Mouse (Mus musculus) intestine, postnatal 0 days (tissue): ENCODE data around the gene Ddah1. TPM values are rescaled to one million over a fixed set of nuclear protein-coding genes. Genes with fewer than 3 reads are reported as not detected.
"Not testable (repeated sequence)": the region's sequence is repeated elsewhere in the genome, so short reads cannot be mapped to it uniquely, and the experiment has no call there.

Source experiments
- ATAC-seq: fragments of 200-750 bp; cut with Nextera tagmentation; 2 replicates; pipeline ENCODE4 v1.8.0; 2017; ENCODE audit warnings: mild to moderate bottlenecking, moderate TSS enrichment, moderate library complexity
- H3K27ac ChIP-seq: fragments of 300-500 bp; sonication (generic); 2 replicates; pipeline ENCODE4 v1.5.1; 2014; ENCODE audit warnings: mild to moderate bottlenecking, low read depth, low read length, moderate library complexity
- H3K27me3 ChIP-seq: fragments of 300-500 bp; sonication (generic); replicated peaks from 2 replicates; pipeline ENCODE4 v1.6.1; 2014; ENCODE audit warnings: low read length, mixed read lengths; ENCODE audit not compliant: control insufficient read depth, insufficient read depth
- H3K36me3 ChIP-seq: fragments of 300-500 bp; sonication (generic); 2 replicates; pipeline ENCODE4 v1.6.1; 2014; ENCODE audit warnings: mild to moderate bottlenecking, moderate library complexity; ENCODE audit not compliant: control insufficient read depth, insufficient read depth
- H3K4me1 ChIP-seq: fragments of 300-500 bp; sonication (generic); replicated peaks from 2 replicates; pipeline ENCODE4 v1.6.1; 2014; ENCODE audit warnings: antibody characterized with exemption, low read length, mixed read lengths; ENCODE audit not compliant: control insufficient read depth, insufficient read depth
- H3K4me2 ChIP-seq: fragments of 300-500 bp; sonication (generic); replicated peaks from 2 replicates; pipeline ENCODE4 v1.6.1; 2014; ENCODE audit warnings: low read depth, mild to moderate bottlenecking, moderate library complexity
- H3K4me3 ChIP-seq: fragments of 300-500 bp; sonication (generic); 2 replicates; pipeline ENCODE4 v1.5.1; 2014; ENCODE audit warnings: low read depth, low read length
- H3K9ac ChIP-seq: fragments of 300-500 bp; sonication (generic); 2 replicates; pipeline ENCODE4 v1.6.1; 2014; ENCODE audit warnings: mild to moderate bottlenecking, low read depth, low read length
- H3K9me3 ChIP-seq: fragments of 300-500 bp; sonication (generic); 2 replicates; pipeline ENCODE4 v1.6.1; 2016; ENCODE audit warnings: mixed run types; ENCODE audit not compliant: control insufficient read depth
- CTCF ChIP-seq: sonication (generic); IDR thresholded peaks from 2 replicates; pipeline ENCODE4 v1.5.1; 2016; ENCODE audit warnings: low read depth, mild to moderate bottlenecking, control low read depth, antibody characterized with exemption, moderate library complexity
- WGBS: fragments of 180-500 bp; shearing (Covaris S2); extraction: QIAGEN DNeasy Blood & Tissue Kit; methylation state at CpG from one replicate; pipeline ENCODE4 v1.1.7; 2014; 5-methylcytosine and 5-hydroxymethylcytosine counted together
- polyA plus RNA-seq: library from polyadenylated mRNA; unstranded; fragments of >200 nt; fragmentation: Nextera tagmentation; extraction: Ambion mirVana; gene quantifications from 2 replicates; pipeline ENCODE4 v1.2.1, GENCODE M21; 2015

Ddah1 gene
- polyA plus RNA-seq, 1 experiment from 2014 or later: 25.9 TPM

- no peaks in the 10 kb centered on the region for H3K27me3 ChIP-seq
- no peak overlapping the region for H3K27ac ChIP-seq
- ATAC-seq: no peak
- H3K4me3 ChIP-seq: no peak overlapping the region
- no peak overlapping the region for H3K4me2 ChIP-seq
- 91% methylated on average over 9 of the region's 9 CpGs for WGBS
- H3K4me1 ChIP-seq: no peaks in the 10 kb centered on the region
- no peak for TF ChIP-seq CTCF
- no peaks in the 10 kb centered on the region for H3K9me3 ChIP-seq
- H3K36me3 ChIP-seq: no peaks in the 10 kb centered on the region; the same call in 1 of the 2 replicates
- H3K9ac ChIP-seq: no peak overlapping the region
Measured at GRCm38 (mm10) chr3:145872680-145873079, 114.2 kb downstream of the Ddah1 start.

- no peak for TF ChIP-seq CTCF
- Histone ChIP-seq H3K4me3 (no peak overlapping the region), H3K4me2 (no peak overlapping the region), H3K4me1 (no peaks in the 10 kb centered on the region), H3K27ac (no peak overlapping the region), H3K36me3 (no peaks in the 10 kb centered on the region; the same call in 1 of the 2 replicates), H3K9me3 (no peaks in the 10 kb centered on the region), H3K27me3 (no peaks in the 10 kb centered on the region), H3K9ac (no peak overlapping the region)
- WGBS: 87% methylated on average over 1 of the region's 1 CpGs
- ATAC-seq: no peak
Measured at GRCm38 (mm10) chr3:145873271-145873670, 114.8 kb downstream of the Ddah1 start.

DNA sequence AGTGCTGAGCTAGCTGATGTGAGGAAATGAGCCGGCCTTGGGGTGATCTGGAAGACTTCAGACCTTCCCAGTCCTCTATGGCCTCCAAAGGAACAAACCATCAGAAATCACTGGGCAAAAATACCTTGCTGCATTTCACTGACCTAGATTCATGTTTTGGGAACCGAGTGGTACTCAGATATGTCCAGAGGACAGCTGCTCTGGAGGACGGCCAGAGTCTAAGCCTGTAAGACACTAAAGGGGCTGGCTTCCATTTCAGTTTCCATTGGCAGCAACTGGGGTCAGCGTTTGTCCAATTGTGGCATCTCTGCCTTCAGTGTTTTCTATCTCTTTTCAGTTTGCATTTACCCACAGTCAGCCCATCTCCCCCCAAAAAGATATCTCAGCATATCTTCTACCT lies 115.7 kb downstream of the Ddah1 start:
- H3K27me3 ChIP-seq: no peaks in the 10 kb centered on the region
- H3K4me2 ChIP-seq: no peak overlapping the region
- no peaks in the 10 kb centered on the region; the same call in 1 of the 2 replicates for H3K36me3 ChIP-seq
- H3K4me3 ChIP-seq: no peak overlapping the region
- WGBS: 78% methylated on average over 4 of the region's 4 CpGs
- H3K9ac ChIP-seq: no peak overlapping the region
- no peaks in the 10 kb centered on the region for H3K4me1 ChIP-seq
- no peak for ATAC-seq
- H3K9me3 ChIP-seq: no peaks in the 10 kb centered on the region
- H3K27ac ChIP-seq: no peak overlapping the region
- TF ChIP-seq CTCF: no peak

DNA sequence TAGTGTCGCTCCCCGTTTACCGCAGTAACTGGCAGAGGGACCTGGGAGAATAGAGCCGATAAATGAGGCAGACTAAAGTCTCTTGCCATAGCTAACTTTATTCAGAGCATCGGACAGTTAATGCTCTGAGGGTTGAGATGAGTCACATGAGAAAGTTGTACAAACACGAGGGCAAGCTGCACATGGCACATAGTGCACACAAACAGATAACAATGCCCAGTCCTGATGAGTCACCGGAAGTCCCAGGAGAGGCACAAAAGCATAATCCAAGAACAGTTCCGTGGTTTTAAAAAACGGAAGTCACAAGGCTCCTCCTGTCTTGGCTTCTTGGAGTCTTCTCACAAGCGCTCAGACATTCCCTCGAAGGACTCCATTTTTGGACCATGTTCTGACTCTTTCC lies 117.6 kb downstream of the Ddah1 start:
- Histone ChIP-seq H3K36me3 (no peaks in the 10 kb centered on the region; the same call in 1 of the 2 replicates), H3K9ac (no peak overlapping the region)
- 74% methylated on average over 11 of the region's 11 CpGs for WGBS

DNA sequence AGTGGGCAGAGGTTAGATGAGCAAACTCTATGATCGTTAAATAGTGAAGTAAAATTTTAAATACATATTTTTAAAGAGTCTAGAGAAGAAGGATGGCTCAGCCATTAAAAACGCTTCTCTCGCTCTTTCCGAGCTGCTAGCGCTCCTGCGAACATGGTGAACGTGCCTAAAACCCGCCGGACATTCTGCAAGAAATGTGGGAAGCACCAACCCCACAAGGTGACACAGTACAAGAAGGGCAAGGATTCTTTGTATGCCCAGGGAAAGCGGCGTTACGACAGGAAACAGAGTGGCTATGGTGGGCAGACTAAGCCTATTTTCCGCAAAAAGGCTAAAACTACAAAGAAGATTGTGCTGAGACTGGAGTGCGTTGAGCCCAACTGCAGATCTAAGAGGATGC lies 120.4 kb downstream of the Ddah1 start:
- H3K27ac ChIP-seq, H3K9ac ChIP-seq, H3K4me1 ChIP-seq, H3K27me3 ChIP-seq, H3K9me3 ChIP-seq, H3K4me3 ChIP-seq, ATAC-seq, H3K4me2 ChIP-seq, H3K36me3 ChIP-seq: not testable (repeated sequence)
- WGBS: 94% methylated on average over 13 of the region's 14 CpGs

More for the DNA sequence above, 117.6 kb downstream of the Ddah1 start:
- no peak overlapping the region for H3K27ac ChIP-seq
- H3K4me3 ChIP-seq: no peak overlapping the region
- H3K9me3 ChIP-seq: no peaks in the 10 kb centered on the region
- no peak overlapping the region for H3K4me2 ChIP-seq
- H3K27me3 ChIP-seq: no peaks in the 10 kb centered on the region
- no peak for TF ChIP-seq CTCF
- no peaks in the 10 kb centered on the region for H3K4me1 ChIP-seq
- ATAC-seq: no peak

DNA sequence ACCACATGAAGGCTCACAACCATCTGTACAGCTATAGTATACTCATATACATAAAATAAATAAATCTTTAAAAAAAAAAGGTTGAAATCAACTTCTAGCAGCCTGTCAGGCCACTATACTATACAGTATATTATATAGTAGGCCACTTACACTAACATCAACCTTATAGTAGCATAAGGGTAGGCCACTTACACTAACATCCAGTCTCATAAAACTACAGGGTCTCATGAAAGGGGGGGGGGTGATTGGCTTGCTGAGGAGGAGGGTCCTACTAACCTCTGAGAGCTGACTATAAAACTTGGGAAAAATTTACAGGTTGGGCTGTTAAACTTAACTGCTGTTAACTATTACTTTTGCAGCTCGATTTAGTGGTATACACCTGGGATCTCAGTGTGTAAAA lies 121.9 kb downstream of the Ddah1 start:
- H3K27me3 ChIP-seq: no peaks in the 10 kb centered on the region
- no peaks in the 10 kb centered on the region for H3K9me3 ChIP-seq
- H3K4me1 ChIP-seq: no peaks in the 10 kb centered on the region
- TF ChIP-seq CTCF: no peak
- no peak overlapping the region for H3K4me3 ChIP-seq
- ATAC-seq: no peak
- H3K4me2 ChIP-seq: no peak overlapping the region
- no peak overlapping the region for H3K9ac ChIP-seq
- 71% methylated on average over 1 of the region's 1 CpGs for WGBS
- no peak overlapping the region for H3K27ac ChIP-seq
- H3K36me3 ChIP-seq: no peaks in the 10 kb centered on the region; the same call in 1 of the 2 replicates
